ENCODE assay signal across 8 mouse cellular contexts in genomic region chr8:113635592-113636279, GRCm38 (mm10). TPM values are rescaled to one million over a fixed set of nuclear protein-coding genes. Genes with fewer than 3 reads are reported as not detected.
A peak's percentile ranks its signal among the peaks of the same experiment; 100 is the strongest.
DNase-seq lines count a peak whose midpoint lies in the region; ATAC-seq and TF ChIP-seq lines count a peak whose summit lies in the region.

No protein-coding gene starts in this region.

- H3K27me3 ChIP-seq in heart, embryonic 14.5 days (ENCODE audit: control insufficient read depth, insufficient read depth, low read length): no peaks in the 10 kb centered on the region
- no peaks in the 10 kb centered on the region for H3K27me3 ChIP-seq in hindbrain, embryonic 14.5 days (ENCODE audit: control insufficient read depth, insufficient read depth, low read length)
- H3K27me3 ChIP-seq in testis, adult 2 months (ENCODE audit: control insufficient read depth, insufficient read depth, low read length): no peaks in the 10 kb centered on the region

- under 1% methylated on average over 44 of the region's 44 CpGs for WGBS in heart, embryonic 14.5 days
- WGBS in hindbrain, embryonic 14.5 days: under 1% methylated on average over 44 of the region's 44 CpGs

- no peak for DNase-seq in heart, postnatal 25 days (ENCODE audit: low spot score)
- peak; percentile 78 for DNase-seq in c-Kit-positive CD71-positive TER-119-negative erythroid progenitor cells, embryonic 14.5 days (ENCODE audit: low read depth)
- no peak for DNase-seq in hindbrain, embryonic 14.5 days (ENCODE audit: low spot score)
- DNase-seq in lung, postnatal 10 days: peak; percentile 94
- no peak for DNase-seq in cerebellum, adult 9-10 months

- no peak for TF ChIP-seq CTCF in testis, adult 2 months (IDR thresholded peaks at IDR 0.05; ENCODE audit: control insufficient read depth, insufficient read depth, insufficient replicate concordance, low read depth, low read length)

- H3K4me1 ChIP-seq in heart, embryonic 14.5 days (ENCODE audit: control insufficient read depth in 2 of 2, insufficient read depth in 2 of 2, low read length in 2 of 2): peaks cover 2 to 13% of the 10 kb centered on the region in 2 experiments; a peak in 3 of 4 replicates
- H3K4me1 ChIP-seq in hindbrain, embryonic 14.5 days (replicated peaks; ENCODE audit: control insufficient read depth, insufficient read depth, low read length): peaks cover 17% of the 10 kb centered on the region
- peaks cover 13% of the 10 kb centered on the region for H3K4me1 ChIP-seq in testis, adult 2 months (ENCODE audit: control insufficient read depth, insufficient read depth, low read length)

- TF ChIP-seq POLR2A in testis, adult 2 months (IDR thresholded peaks at IDR 0.05; ENCODE audit: control insufficient read depth, low read depth, low read length): peak; percentile 42; the same call in 1 of the 2 replicates

- H3K4me2 ChIP-seq in heart, embryonic 14.5 days (ENCODE audit: low read length): peak overlapping the region; percentile 91
- H3K4me2 ChIP-seq in hindbrain, embryonic 14.5 days (replicated peaks): peak overlapping the region; percentile 100

- H3K9me3 ChIP-seq in heart, embryonic 14.5 days (ENCODE audit: control insufficient read depth, low read length): no peaks in the 10 kb centered on the region
- H3K9me3 ChIP-seq in hindbrain, embryonic 14.5 days (ENCODE audit: control insufficient read depth, low read length): no peaks in the 10 kb centered on the region

- peak; percentile 68 for ATAC-seq in heart, embryonic 14.5 days (ENCODE audit: insufficient number of reproducible peaks, insufficient read depth, low FRiP score, low read depth)
- peak; percentile 58 for ATAC-seq in CD4-positive, CD25-positive, alpha-beta regulatory T cell, adult 4 months
- ATAC-seq in hindbrain, embryonic 14.5 days (ENCODE audit: low FRiP score): peak; percentile 79

- H3K36me3 ChIP-seq in heart, embryonic 14.5 days (ENCODE audit: control insufficient read depth, insufficient read depth, low read length): peaks cover 31% of the 10 kb centered on the region
- H3K36me3 ChIP-seq in hindbrain, embryonic 14.5 days (replicated peaks; ENCODE audit: control insufficient read depth, insufficient read depth): peaks cover 28% of the 10 kb centered on the region
- no peaks in the 10 kb centered on the region; the same call in none of the 2 replicates for H3K36me3 ChIP-seq in testis, adult 2 months (ENCODE audit: control insufficient read depth, insufficient read depth, low read length)

- H3K27ac ChIP-seq in heart, embryonic 14.5 days (replicated peaks in 1 of 2; ENCODE audit: control insufficient read depth in 1 of 2, insufficient read depth in 1 of 2, low read depth in 2 of 2, low read length in 2 of 2): peak overlapping the region; percentile 95 to 96
- peak overlapping the region; percentile 89 for H3K27ac ChIP-seq in hindbrain, embryonic 14.5 days
- H3K27ac ChIP-seq in testis, adult 2 months (ENCODE audit: control insufficient read depth, insufficient read depth, low read depth, low read length): peak overlapping the region; percentile 99

- intact Hi-C loops in heart, postnatal 25 days (cut with DNase I): no loop called here

- peak overlapping the region; percentile 84 for H3K9ac ChIP-seq in heart, embryonic 14.5 days (ENCODE audit: low read length)
- peak overlapping the region; percentile 79 for H3K9ac ChIP-seq in hindbrain, embryonic 14.5 days

- peak overlapping the region; percentile 77 to 82 for H3K4me3 ChIP-seq in heart, embryonic 14.5 days (ENCODE audit: control insufficient read depth in 1 of 2, insufficient read depth in 1 of 2, low read depth in 1 of 2, low read length in 2 of 2)
- H3K4me3 ChIP-seq in hindbrain, embryonic 14.5 days (replicated peaks; ENCODE audit: low read length): peak overlapping the region; percentile 67
- peak overlapping the region; percentile 97 for H3K4me3 ChIP-seq in testis, adult 2 months (ENCODE audit: control insufficient read depth, low read depth, low read length)

RNA-seq across cellular contexts. Expression of gene Mon1b, which starts 0.3 kb away (rescaled TPM):
- polyA plus RNA-seq in heart, embryonic 14.5 days (2014; fragmentation: Nextera tagmentation; extraction: Ambion mirVana): 4.5 and 5.1 TPM in 2 replicates
- total RNA-seq in heart, postnatal 25 days (2021): 1 to 10 TPM; 6.0 to 6.3 TPM
- polyA plus RNA-seq in CD4-positive, CD25-positive, alpha-beta regulatory T cell, adult 4 months (2017; shearing (Covaris generic)): 10 to 100 TPM; 15.0 to 27.9 TPM
- 11.9 and 14.6 TPM in 2 replicates for polyA plus RNA-seq in hindbrain, embryonic 14.5 days (2014; fragmentation: Nextera tagmentation; extraction: Ambion mirVana)
- 4.8 TPM in 2 replicates for polyA plus RNA-seq in testis, adult 2 months (2012; rRNA removed)

RNA-seq across cellular contexts. Expression of gene Syce1l, which starts 7.3 kb away (rescaled TPM):
- not detected in 2 replicates for polyA plus RNA-seq in heart, embryonic 14.5 days (2014; fragmentation: Nextera tagmentation; extraction: Ambion mirVana)
- not detected for total RNA-seq in heart, postnatal 25 days (2021)
- polyA plus RNA-seq in CD4-positive, CD25-positive, alpha-beta regulatory T cell, adult 4 months (2017; shearing (Covaris generic)): not detected
- polyA plus RNA-seq in hindbrain, embryonic 14.5 days (2014; fragmentation: Nextera tagmentation; extraction: Ambion mirVana): not detected in 2 replicates
- 33.3 and 38.1 TPM in 2 replicates for polyA plus RNA-seq in testis, adult 2 months (2012; rRNA removed)

Comparison
In these comparisons a context has a peak if more than half of its experiments do, and no peak if none do; other contexts are left out.
1. DNase-seq: peak in c-Kit-positive CD71-positive TER-119-negative erythroid progenitor cells, embryonic 14.5 days (single experiment) and lung, postnatal 10 days (single experiment); none in heart, postnatal 25 days (single experiment), hindbrain, embryonic 14.5 days (single experiment) and cerebellum, adult 9-10 months (single experiment).
2. RNA of gene Syce1l, which starts 7.3 kb away (polyA plus RNA-seq): 33.3 to 38.1 TPM in testis, adult 2 months; not detected in CD4-positive, CD25-positive, alpha-beta regulatory T cell, adult 4 months, not detected in hindbrain, embryonic 14.5 days and not detected in heart, embryonic 14.5 days; every median in the first group is over 10 times any median in the second.
3. Peak in every context shown above with its lines, with median percentiles within 50 percentile points of each other: ATAC-seq, H3K27ac ChIP-seq and H3K4me3 ChIP-seq.